Mouse (Mus musculus): ENCODE data around the gene Slf2.

The Slf2 gene

GRCm38 (mm10) chr19:45030746-45031693 lies 100.1 kb downstream of the Slf2 start:
- peak; percentile 83 for DNase-seq (ENCODE audit: low read depth)

- DNase-seq (ENCODE audit: low read depth): no peak
Measured at GRCm38 (mm10) chr19:45031780-45032179, 100.8 kb downstream of the Slf2 start.
